Mouse (Mus musculus) limb, embryonic 10.5 days (tissue): Measurements from ENCODE around the gene Flywch1. TPM values are rescaled to one million over a fixed set of nuclear protein-coding genes. Genes with fewer than 3 reads are reported as not detected.

Experiments
- DNase-seq: peaks from one replicate; pipeline ENCODE4 v3.0.0-alpha.2; 2017; ENCODE audit warnings: low spot score
- H3K27ac ChIP-seq: fragments of 300-500 bp; sonication (generic); 2 replicates; pipeline ENCODE4 v1.5.1; 2016; ENCODE audit warnings: mild to moderate bottlenecking
- H3K27me3 ChIP-seq: fragments of 300-500 bp; sonication (generic); 2 replicates; pipeline ENCODE4 v1.6.1; 2016; ENCODE audit warnings: low read depth, mild to moderate bottlenecking; ENCODE audit not compliant: poor library complexity, severe bottlenecking
- H3K36me3 ChIP-seq: fragments of 300-500 bp; sonication (generic); 2 replicates; pipeline ENCODE4 v1.6.1; 2016; ENCODE audit warnings: mild to moderate bottlenecking, moderate library complexity
- H3K4me1 ChIP-seq: fragments of 300-500 bp; sonication (generic); 2 replicates; pipeline ENCODE4 v1.6.1; 2016
- H3K4me3 ChIP-seq: fragments of 300-500 bp; sonication (generic); 2 replicates; pipeline ENCODE4 v1.5.1; 2016; ENCODE audit warnings: mild to moderate bottlenecking, moderate library complexity
- H3K9me3 ChIP-seq: fragments of 300-500 bp; sonication (generic); replicated peaks from 2 replicates; pipeline ENCODE4 v1.6.1; 2016; ENCODE audit warnings: mild to moderate bottlenecking
- WGBS: fragments of 180-500 bp; shearing (Covaris S2); methylation state at CpG from one replicate; pipeline ENCODE4 v1.1.7; 2016; 5-methylcytosine and 5-hydroxymethylcytosine counted together
- polyA plus RNA-seq: library from polyadenylated mRNA; unstranded; fragments of >200 nt; fragmentation: Nextera tagmentation; extraction: Ambion mirVana; gene quantifications from 2 replicates; pipeline ENCODE4 v1.2.1, GENCODE M21; 2016

Flywch1 gene
- polyA plus RNA-seq, 1 experiment from 2014 or later = 177 TPM

DNA sequence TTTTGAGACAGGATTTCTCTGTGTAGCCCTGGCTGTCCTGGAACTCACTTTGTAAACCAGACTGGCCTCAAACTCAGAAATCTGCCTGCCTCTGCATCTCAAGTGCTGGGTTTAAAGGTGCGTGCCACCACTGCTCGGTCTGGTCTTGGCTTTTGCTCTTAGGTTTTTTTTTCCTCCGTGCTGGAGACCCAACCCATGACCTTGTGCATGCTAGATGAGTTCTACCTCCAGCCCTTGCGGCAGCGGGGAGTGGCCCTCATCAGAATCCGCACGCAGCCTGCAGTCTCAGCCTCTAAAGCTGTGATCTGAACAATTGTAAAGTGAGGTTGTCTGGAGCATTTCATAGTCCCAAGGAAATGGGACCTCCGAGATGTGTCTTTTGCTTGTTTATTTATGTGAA is 23.9 kb upstream of the Flywch1 start:
- Histone ChIP-seq H3K27ac (no peak overlapping the region), H3K36me3 (peaks cover 13% of the 10 kb centered on the region), H3K4me3 (no peak overlapping the region), H3K9me3 (no peaks in the 10 kb centered on the region), H3K27me3 (no peaks in the 10 kb centered on the region), H3K4me1 (peaks cover 34% of the 10 kb centered on the region)
- WGBS = 96% methylated on average over 8 of the region's 8 CpGs
- DNase-seq = no peak

DNA sequence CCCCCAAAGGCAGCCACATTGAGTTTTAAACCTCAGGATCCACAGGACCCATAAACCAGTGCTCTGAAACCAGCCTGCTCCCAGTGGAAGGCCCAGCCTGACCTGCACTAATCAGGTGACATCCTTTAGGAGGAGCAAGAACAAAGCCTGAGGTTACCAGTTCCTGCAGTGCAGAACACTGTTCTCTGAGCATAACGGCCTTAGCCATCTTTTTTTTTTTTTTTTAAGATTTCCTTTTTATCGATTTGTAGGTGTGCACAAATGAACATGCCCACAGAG is 19.6 kb upstream of the Flywch1 start:
- Histone ChIP-seq H3K27ac (peak overlapping the region; percentile 95), H3K4me3 (peak overlapping the region; percentile 51)
- 63% methylated on average over 2 of the region's 2 CpGs for WGBS

DNA sequence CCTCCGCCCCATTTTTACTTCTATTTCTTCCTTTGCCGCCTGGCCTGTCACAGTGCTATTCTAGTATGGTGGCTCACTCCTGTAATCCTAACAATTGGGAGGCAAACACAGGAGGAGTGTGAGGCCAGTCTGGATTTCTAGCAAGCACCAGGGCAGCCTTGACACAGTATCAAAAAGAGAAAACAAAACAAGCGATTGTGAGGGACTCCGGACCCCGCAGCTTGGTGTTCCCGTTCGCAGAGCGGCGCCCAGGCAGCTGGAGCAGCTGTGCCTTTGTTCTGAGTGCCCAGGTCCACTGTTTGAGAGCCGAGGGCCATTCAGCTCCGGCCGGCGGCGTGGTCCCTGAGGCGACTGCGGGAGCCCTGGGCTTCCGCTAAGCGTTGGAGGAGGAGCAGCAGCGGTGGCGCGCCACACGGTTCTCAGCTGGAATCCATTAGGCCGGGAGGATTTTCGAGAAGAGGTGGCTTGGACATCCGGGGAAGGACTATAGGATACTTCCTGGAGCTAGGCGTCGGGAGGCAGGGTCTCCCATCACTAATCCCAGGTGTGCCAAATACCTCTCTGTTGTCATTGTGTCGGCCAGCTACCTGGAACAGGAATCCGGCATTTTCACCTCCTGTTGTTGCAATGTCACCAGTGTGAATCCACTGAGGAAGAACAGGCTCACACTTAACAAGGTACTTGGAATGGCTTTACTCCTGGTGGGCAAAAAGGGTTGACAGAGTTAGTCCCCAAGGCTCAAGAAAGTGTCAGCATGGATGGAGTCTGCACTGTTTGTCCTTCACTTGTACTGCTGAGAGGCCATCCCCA is 19.1 kb upstream of the Flywch1 start, which contains the start of gene Srrm2:
Srrm2 (plus strand) TSS at position 264 of the 810 bp plus-strand sequence.
- Histone ChIP-seq H3K27ac (peak within 1 kb of the TSS; percentile 95), H3K4me1 (peaks cover 43% of the 10 kb centered on the region), H3K9me3 (no peaks in the 10 kb centered on the region), H3K4me3 (peak within 1 kb of the TSS; percentile 51), H3K27me3 (no peaks in the 10 kb centered on the region), H3K36me3 (peaks cover 5% of the 10 kb centered on the region)
- DNase-seq = peak; percentile 88
- WGBS = 2% methylated on average over 29 of the region's 29 CpGs

More for the DNA sequence above, 19.6 kb upstream of the Flywch1 start:
- Histone ChIP-seq H3K9me3 (no peaks in the 10 kb centered on the region), H3K36me3 (peaks cover 5% of the 10 kb centered on the region), H3K4me1 (peaks cover 38% of the 10 kb centered on the region), H3K27me3 (no peaks in the 10 kb centered on the region)
- DNase-seq = no peak

DNA sequence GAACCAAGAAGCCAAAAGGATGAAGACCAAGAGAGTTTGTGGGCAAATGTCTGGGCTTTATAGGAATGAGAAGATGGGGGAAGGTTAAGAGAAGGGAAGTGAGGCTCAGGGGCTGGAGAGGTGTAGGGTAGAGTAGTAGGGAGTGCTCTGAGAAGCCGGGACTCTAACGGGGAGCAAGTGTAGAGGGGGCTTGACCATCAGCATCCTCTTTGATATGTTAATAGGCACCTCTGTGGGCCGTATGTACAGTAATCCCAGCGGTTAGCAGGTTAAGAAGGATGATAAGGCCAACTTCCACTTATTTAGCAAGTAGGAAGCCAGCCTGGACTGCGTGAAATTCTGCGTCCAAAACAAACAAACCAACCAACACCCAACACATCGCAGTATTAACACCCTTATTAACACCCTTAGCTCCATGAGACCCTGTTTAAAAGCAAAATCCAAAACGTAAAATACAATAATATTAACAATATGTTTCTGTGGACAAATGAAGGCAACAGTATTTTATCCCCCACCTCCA is 18.4 kb upstream of the Flywch1 start:
- H3K27ac ChIP-seq = peak overlapping the region; percentile 95
- DNase-seq = no peak
- H3K4me1 ChIP-seq = peaks cover 48% of the 10 kb centered on the region
- peak overlapping the region; percentile 51 for H3K4me3 ChIP-seq
- H3K27me3 ChIP-seq = no peaks in the 10 kb centered on the region
- peaks cover 2% of the 10 kb centered on the region for H3K36me3 ChIP-seq
- no peaks in the 10 kb centered on the region for H3K9me3 ChIP-seq
- WGBS = 16% methylated on average over 8 of the region's 8 CpGs

DNA sequence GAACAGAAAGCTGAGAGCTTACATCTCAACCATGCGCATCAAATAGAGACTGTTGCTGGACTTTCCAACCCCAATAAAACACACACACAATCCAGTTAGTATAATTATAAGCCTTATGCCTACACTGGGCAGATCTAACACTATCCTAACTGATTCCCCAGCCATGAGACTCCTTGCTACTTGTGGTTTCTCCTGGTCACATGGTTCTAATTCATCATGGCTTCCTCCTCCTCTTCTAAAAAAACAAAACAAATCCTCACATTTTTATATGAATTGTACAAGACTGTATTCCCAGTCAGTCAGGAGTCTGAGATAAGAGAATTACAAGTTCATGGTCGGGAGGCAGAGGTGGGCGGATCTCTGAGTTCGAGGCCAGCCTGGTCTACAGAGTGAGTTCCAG is 17.6 kb upstream of the Flywch1 start:
- no peaks in the 10 kb centered on the region for H3K27me3 ChIP-seq
- H3K4me1 ChIP-seq = peaks cover 48% of the 10 kb centered on the region
- H3K27ac ChIP-seq = no peak overlapping the region
- DNase-seq = no peak
- whole genome bisulfite sequencing = 89% methylated on average over 4 of the region's 4 CpGs
- H3K9me3 ChIP-seq = no peaks in the 10 kb centered on the region
- no peak overlapping the region for H3K4me3 ChIP-seq
- H3K36me3 ChIP-seq = peaks cover 2% of the 10 kb centered on the region

DNA sequence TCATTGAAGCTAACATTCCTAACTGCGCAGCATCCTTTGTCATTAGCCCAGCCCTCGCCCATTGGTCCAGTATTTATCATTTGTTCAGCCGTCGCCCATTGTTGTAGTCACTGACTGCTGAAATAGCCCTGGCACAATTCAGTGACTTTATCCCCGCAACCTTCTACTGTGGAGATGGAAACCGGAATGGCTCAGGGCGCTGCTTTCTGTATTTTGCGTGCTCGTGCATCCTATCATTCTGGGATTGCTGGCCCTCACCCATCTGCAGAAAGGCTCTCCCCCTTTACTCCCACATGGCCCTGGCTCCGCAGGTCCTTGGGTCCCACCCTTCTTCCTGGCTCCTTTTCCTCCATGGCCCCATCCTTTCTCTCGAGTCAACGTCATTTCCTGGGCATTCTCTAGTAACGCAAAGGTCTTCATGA is 15.1 kb upstream of the Flywch1 start:
- 20% methylated on average over 13 of the region's 13 CpGs for WGBS
- peak; percentile 51 for DNase-seq
- H3K4me3 ChIP-seq = peak overlapping the region; percentile 71
- H3K36me3 ChIP-seq = no peaks in the 10 kb centered on the region
- H3K27ac ChIP-seq = peak overlapping the region; percentile 90
- peaks cover 37% of the 10 kb centered on the region for H3K4me1 ChIP-seq
- H3K9me3 ChIP-seq = no peaks in the 10 kb centered on the region
- no peaks in the 10 kb centered on the region for H3K27me3 ChIP-seq

DNA sequence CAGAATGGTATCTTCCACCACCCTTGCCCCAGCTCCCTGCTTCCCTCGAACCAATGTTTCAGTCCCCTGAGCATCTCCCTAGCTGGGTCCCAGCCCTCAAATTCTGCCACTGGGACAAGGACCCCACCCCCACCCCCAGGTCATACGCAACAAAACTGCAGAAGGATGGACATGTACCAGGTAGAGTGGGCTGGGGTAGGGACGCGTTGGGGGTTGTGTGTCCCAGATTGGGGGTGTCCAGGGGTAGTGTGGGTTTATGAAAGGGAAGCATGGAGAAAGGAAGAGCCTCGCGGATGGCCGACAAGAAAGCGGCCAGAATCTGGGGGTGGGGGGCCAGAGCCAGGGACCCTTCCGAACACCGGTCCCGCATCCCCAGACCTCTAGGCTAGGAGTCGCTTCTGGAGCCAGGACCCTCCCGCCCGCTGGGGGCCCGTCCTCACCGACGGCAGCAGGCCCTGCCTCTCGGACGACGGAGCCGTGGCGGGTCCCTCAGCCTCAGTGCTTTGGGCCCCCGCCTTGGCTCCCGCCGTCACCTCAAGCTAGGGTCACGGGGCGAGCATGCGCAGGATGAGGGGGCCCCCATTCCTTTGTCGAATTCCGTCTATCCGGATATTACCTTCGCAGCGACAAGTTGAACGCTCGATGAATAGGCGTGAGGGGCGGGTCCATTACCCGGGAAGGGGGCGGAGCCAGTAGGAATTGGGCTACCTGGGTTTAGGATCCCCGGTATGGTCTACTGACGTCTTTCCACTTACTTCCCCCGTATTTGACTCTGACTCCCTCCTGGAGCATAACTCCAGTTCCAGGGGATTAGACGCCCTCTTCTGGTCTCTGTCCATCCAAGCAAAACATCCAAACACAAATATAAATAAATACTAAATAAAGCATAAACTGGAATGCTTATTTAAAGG is 14.4 kb upstream of the Flywch1 start, which contains the start of gene Flywch2:
Flywch2 (minus strand) TSS at position 521 of the 911 bp plus-strand sequence.
- Histone ChIP-seq H3K4me3 (peak within 1 kb of the TSS; percentile 71), H3K27me3 (no peaks in the 10 kb centered on the region), H3K27ac (peak within 1 kb of the TSS; percentile 90), H3K9me3 (no peaks in the 10 kb centered on the region), H3K4me1 (peaks cover 31% of the 10 kb centered on the region), H3K36me3 (no peaks in the 10 kb centered on the region)
- 1% methylated on average over 41 of the region's 43 CpGs for WGBS
- DNase-seq = peak; percentile 85

DNA sequence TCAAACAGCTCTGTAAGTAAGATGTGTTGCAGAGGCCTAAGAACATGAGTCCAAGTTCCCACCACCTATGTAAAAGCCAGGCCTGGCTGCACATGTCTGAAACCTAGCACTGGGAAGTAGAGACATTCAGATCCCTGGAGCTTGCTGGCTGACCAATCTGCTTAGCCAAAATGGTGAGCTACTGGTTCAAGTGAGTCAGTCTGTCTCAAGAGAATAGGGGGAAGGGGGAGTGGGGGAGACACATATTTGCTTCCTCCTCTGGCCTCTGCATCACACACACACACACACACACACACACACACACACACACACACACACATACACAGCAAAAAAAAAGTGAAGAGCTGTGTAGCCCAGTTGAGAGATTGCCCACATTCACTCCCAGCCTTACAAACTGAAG is 11.9 kb upstream of the Flywch1 start:
- Histone ChIP-seq H3K27ac (no peak overlapping the region), H3K9me3 (no peaks in the 10 kb centered on the region), H3K27me3 (no peaks in the 10 kb centered on the region), H3K4me1 (peaks cover 17% of the 10 kb centered on the region), H3K4me3 (no peak overlapping the region), H3K36me3 (no peaks in the 10 kb centered on the region; the same call in 1 of the 2 replicates)
- DNase-seq = no peak

DNA sequence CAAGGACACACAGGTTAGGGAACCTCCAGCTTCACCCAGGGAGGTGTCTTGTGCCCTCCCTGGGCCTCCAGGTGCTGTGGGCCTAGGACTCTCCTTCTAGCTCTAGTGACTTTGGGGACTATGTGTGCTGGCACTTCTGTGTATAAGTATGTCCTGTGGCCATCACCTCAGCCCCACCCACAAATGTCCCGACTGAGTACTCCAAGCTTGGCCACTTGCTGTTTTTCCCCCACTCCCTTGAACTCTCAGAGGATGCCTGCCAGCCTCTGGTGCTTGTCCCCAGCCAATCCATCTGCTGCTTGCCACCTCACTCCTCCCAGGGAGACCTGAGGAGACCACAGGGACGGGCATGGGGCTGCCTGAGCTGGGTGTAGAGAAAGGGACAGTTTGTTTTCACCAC is 7.0 kb upstream of the Flywch1 start:
- DNase-seq = no peak
- WGBS = 71% methylated on average over 2 of the region's 2 CpGs
- Histone ChIP-seq H3K27ac (no peak overlapping the region), H3K36me3 (peaks cover 3% of the 10 kb centered on the region; the same call in 1 of the 2 replicates), H3K27me3 (no peaks in the 10 kb centered on the region), H3K4me3 (no peak overlapping the region), H3K4me1 (peaks cover 7% of the 10 kb centered on the region), H3K9me3 (no peaks in the 10 kb centered on the region)

DNA sequence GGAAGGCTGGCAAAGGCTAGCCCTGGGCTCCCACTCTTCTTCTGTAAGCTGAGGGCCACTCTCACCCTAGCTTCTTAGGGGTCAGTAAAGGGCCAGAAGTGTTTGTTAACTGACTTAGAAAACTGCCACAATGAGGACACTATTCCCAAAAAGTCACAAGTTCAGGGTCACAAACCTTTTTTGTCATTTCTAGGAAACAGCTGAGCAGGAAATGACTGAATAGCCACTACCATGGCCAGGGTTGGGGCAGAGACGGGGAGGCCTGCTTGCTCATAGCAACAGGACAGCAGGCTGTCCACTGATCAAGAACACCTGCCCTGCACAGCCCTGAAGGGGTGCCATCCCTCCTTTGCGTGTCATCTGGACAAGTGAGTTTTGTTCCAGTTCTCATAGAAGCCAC is 5.7 kb upstream of the Flywch1 start:
- DNase-seq = no peak
- no peaks in the 10 kb centered on the region for H3K9me3 ChIP-seq
- WGBS = 89% methylated on average over 2 of the region's 2 CpGs

DNA sequence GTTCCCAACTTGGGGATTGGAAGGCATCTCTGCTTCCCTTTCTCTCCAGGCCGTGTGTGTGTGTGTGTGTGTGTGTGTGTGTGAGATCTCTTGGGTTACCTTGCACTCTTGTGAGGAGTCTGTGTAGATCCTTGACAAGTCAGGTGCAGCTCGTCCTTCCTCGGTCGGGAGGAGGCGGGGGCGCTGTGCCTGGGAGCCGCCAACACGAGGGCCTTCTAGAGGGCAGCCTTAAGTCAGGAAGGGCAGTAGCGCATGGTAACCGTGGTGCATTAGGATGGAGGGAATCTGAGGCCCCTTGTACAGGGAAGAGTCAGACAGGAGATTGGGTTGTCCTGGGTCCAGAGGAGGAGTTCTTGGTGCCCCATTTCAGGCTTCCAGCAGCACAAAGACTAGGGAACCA is 4.8 kb upstream of the Flywch1 start:
- H3K27me3 ChIP-seq = no peaks in the 10 kb centered on the region
- peaks cover 7% of the 10 kb centered on the region for H3K4me1 ChIP-seq
- DNase-seq = no peak
- no peak overlapping the region for H3K4me3 ChIP-seq
- WGBS = 81% methylated on average over 10 of the region's 10 CpGs
- peaks cover 3% of the 10 kb centered on the region; the same call in 1 of the 2 replicates for H3K36me3 ChIP-seq
- no peaks in the 10 kb centered on the region for H3K9me3 ChIP-seq
- H3K27ac ChIP-seq = no peak overlapping the region

More for the DNA sequence above, 5.7 kb upstream of the Flywch1 start:
- Histone ChIP-seq H3K27me3 (no peaks in the 10 kb centered on the region), H3K4me1 (peaks cover 7% of the 10 kb centered on the region), H3K4me3 (no peak overlapping the region), H3K36me3 (peaks cover 3% of the 10 kb centered on the region; the same call in 1 of the 2 replicates), H3K27ac (no peak overlapping the region)

DNA sequence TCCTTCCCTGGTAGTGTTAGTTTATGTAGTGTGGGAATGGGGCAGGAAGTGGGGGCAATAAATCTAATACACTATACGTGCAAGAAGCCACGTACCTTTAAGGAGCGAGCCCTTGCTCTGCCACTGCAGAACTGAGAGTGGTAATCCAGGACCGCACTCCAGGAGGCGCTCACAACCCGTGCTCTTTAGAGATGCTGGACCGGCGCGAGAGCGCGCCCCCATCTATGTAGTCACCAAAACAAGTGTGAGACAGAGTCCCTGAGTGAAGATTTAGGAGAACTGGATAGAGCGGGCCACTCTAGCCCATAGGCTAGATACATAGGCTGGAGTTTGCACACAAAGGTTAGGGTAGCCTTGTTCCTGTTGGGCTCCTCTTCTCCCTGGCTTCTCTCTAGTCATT is 2.7 kb upstream of the Flywch1 start:
- H3K27ac ChIP-seq = no peak overlapping the region
- H3K4me1 ChIP-seq = peaks cover 15% of the 10 kb centered on the region
- peak; percentile 84 for DNase-seq
- no peaks in the 10 kb centered on the region for H3K9me3 ChIP-seq
- no peaks in the 10 kb centered on the region for H3K27me3 ChIP-seq
- no peak overlapping the region for H3K4me3 ChIP-seq
- peaks cover 12% of the 10 kb centered on the region for H3K36me3 ChIP-seq
- WGBS = 7% methylated on average over 12 of the region's 12 CpGs

DNA sequence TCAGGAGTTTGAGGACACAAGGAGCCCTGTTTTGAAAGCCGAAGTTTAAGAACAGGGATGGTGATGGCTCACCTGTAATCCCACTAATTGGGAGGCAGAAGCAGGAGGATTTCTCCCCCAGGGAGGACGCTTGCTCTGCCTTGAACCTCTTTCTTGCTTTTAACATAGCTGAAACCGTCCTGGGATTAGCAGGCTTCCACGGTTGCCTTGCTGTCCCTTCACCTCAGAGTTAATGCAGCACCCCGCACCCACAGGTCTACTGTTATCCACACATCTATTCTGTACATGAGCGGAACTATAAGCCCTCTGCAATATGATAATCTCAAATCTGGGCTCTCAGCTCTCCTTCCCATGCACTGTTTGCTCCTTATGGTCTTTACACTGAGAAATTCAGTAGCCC is 2.3 kb upstream of the Flywch1 start:
- Histone ChIP-seq H3K4me3 (no peak overlapping the region), H3K27ac (no peak overlapping the region)
- 70% methylated on average over 6 of the region's 6 CpGs for WGBS

More for the DNA sequence above, 2.3 kb upstream of the Flywch1 start:
- Histone ChIP-seq H3K36me3 (peaks cover 16% of the 10 kb centered on the region), H3K4me1 (peaks cover 15% of the 10 kb centered on the region), H3K27me3 (no peaks in the 10 kb centered on the region), H3K9me3 (no peaks in the 10 kb centered on the region)
- no peak for DNase-seq
